Mouse (Mus musculus) liver, postnatal 0 days (tissue): ENCODE data around the gene Spin1.

ENCODE experiments used
- CTCF ChIP-seq: sonication (generic); IDR thresholded peaks from 2 replicates; pipeline ENCODE4 v1.5.1; 2016; ENCODE audit warnings: antibody characterized with exemption, low read depth
- EP300 ChIP-seq: IDR thresholded peaks from 2 replicates; pipeline ENCODE4 v1.6.1; 2016; ENCODE audit warnings: antibody characterized with exemption, low read depth, mild to moderate bottlenecking

DNA sequence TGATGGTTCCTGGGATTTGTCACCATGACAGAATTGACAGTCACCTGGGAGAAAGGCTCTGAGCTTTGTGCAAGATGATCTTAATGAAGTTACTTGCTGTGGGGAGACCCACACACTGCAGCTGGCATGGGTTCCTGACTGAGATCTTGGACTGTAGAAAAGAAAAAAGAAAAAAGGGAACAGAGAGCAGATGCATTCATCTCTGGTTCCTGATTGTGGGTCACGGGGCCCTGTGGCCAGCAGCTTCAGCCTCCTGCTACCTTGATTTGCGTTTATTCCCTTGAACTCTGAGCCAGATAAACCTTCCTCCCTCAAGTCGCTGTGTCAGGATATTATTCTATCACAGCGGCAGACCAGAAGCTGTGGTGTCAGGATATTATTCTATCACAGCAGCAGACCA, 6.1 kb downstream of the Spin1 start:
- no peak for TF ChIP-seq CTCF
- TF ChIP-seq EP300, result no peak
